Mouse (Mus musculus) limb, embryonic 14.5 days (tissue): ENCODE data around the gene Golgb1. TPM values are rescaled to one million over a fixed set of nuclear protein-coding genes. Genes with fewer than 3 reads are reported as not detected.

Experiments
- ATAC-seq: fragments of 200-750 bp; cut with Nextera tagmentation; 2 replicates; pipeline ENCODE4 v1.8.0; 2017; ENCODE audit warnings: low read depth, moderate number of reproducible peaks, moderate TSS enrichment; ENCODE audit not compliant: low FRiP score
- DNase-seq: peaks from one replicate; pipeline ENCODE4 v3.0.0-alpha.2; 2015; ENCODE audit warnings: low spot score
- H3K27ac ChIP-seq: fragments of 300-500 bp; sonication (generic); replicated peaks from 2 replicates; pipeline ENCODE4 v1.5.1; 2014; ENCODE audit warnings: low read depth, mild to moderate bottlenecking, low read length, moderate library complexity, mixed read lengths
- H3K27me3 ChIP-seq: fragments of 300-500 bp; sonication (generic); 2 replicates; pipeline ENCODE4 v1.6.1; 2014; ENCODE audit warnings: low read length, mixed read lengths; ENCODE audit not compliant: control insufficient read depth, insufficient read depth
- H3K36me3 ChIP-seq: fragments of 300-500 bp; sonication (generic); 2 replicates; pipeline ENCODE4 v1.6.1; 2014; ENCODE audit warnings: mild to moderate bottlenecking, low read length, moderate library complexity, mixed read lengths; ENCODE audit not compliant: control insufficient read depth, insufficient read depth
- H3K4me1 ChIP-seq: fragments of 300-500 bp; sonication (generic); 2 replicates; pipeline ENCODE4 v1.6.1; 2014; ENCODE audit warnings: antibody characterized with exemption, low read length, mixed read lengths; ENCODE audit not compliant: control insufficient read depth, insufficient read depth
- H3K4me2 ChIP-seq: fragments of 300-500 bp; sonication (generic); replicated peaks from 2 replicates; pipeline ENCODE4 v1.6.1; 2014; ENCODE audit warnings: low read depth, mild to moderate bottlenecking, low read length, moderate library complexity; ENCODE audit not compliant: severe bottlenecking
- H3K4me3 ChIP-seq: fragments of 300-500 bp; sonication (generic); replicated peaks from 2 replicates; pipeline ENCODE4 v1.5.1; 2014; ENCODE audit warnings: low read length
- H3K9ac ChIP-seq: fragments of 300-500 bp; sonication (generic); 2 replicates; pipeline ENCODE4 v1.6.1; 2014; ENCODE audit warnings: mild to moderate bottlenecking, low read depth, low read length, moderate library complexity; ENCODE audit not compliant: severe bottlenecking
- H3K9me3 ChIP-seq: fragments of 300-500 bp; sonication (generic); 2 replicates; pipeline ENCODE4 v1.6.1; 2016; ENCODE audit warnings: low read length; ENCODE audit not compliant: control insufficient read depth
- POLR2A ChIP-seq: fragments of 200-500 bp; IDR thresholded peaks from 2 replicates; pipeline ENCODE4 v1.8.0; 2012; ENCODE audit warnings: inconsistent platforms, mild to moderate bottlenecking, moderate library complexity, borderline replicate concordance; ENCODE audit not compliant: insufficient read depth, insufficient read length; ENCODE audit errors: extremely low read depth
- WGBS: fragments of 180-500 bp; shearing (Covaris S2); extraction: QIAGEN DNeasy Blood & Tissue Kit; methylation state at CpG from one replicate; pipeline ENCODE4 v1.1.7; 2014; 5-methylcytosine and 5-hydroxymethylcytosine counted together
- polyA plus RNA-seq, 2 experiments: library from polyadenylated mRNA; depleted of rRNA in 1 of 2; stranded (reverse) in 1 of 2; unstranded in 1 of 2; fragments of >200 nt; fragmentation: Nextera tagmentation in 1 of 2; extraction: Ambion mirVana in 1 of 2; gene quantifications; 2 replicates each; pipeline versions ENCODE4 v1.2.1 to v1.2.3; 2012 to 2014

Golgb1 gene
- polyA plus RNA-seq, 2 experiments, result 52.4 to 123 TPM

DNA sequence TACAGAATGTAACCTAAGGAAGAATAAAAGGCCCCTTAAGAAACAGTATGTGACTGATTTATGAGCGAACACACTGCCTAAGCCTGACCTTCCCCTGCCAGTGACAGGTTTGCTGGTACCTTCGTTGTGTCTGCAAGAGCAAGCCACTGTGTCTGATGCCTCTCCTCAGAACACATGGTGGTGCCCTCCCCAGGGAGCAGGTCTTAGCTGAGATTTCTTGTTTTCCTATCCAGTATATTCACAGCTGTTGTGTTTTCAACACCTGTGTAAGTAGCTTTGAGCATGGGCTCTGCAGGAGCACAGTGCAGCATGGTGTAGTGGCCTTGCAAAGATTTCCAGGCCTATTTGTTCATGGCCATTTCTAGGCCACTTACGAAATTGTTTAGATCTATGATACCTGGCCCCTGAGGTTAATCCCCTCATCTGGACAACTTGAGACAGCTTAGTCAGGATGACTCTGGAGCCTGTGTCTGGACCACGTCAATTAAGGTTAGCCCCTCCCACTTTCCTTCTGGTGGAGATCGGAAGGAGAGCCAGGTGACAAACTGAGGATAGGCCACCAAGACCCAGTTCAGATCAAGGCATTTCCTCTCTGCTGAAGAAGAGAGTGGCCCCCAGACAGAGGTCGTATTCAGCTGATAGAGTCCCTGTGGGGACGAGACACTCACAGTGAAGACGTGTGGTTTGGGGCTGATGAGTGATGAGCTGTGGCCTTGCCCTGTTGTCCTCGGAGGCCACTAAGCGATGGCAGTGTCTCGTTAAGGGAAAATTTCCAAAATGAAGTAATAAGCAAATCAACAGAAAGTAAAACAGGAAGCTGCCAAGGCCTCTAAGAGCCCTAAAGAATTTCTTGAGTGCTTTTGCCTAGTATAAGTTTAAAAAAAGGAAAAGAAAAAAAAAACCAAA lies 55.5 kb downstream of the Golgb1 start:
- H3K4me1 ChIP-seq, result peaks cover 6% of the 10 kb centered on the region; the same call in 1 of the 2 replicates
- no peak for DNase-seq
- no peak overlapping the region for H3K4me3 ChIP-seq
- H3K4me2 ChIP-seq, result no peak overlapping the region
- WGBS, result 58% methylated on average over 11 of the region's 11 CpGs
- no peaks in the 10 kb centered on the region for H3K9me3 ChIP-seq
- no peaks in the 10 kb centered on the region for H3K27me3 ChIP-seq
- TF ChIP-seq POLR2A, result no peak
- no peak overlapping the region for H3K27ac ChIP-seq
- peaks cover 73% of the 10 kb centered on the region for H3K36me3 ChIP-seq
- H3K9ac ChIP-seq, result no peak overlapping the region
- ATAC-seq, result no peak

DNA sequence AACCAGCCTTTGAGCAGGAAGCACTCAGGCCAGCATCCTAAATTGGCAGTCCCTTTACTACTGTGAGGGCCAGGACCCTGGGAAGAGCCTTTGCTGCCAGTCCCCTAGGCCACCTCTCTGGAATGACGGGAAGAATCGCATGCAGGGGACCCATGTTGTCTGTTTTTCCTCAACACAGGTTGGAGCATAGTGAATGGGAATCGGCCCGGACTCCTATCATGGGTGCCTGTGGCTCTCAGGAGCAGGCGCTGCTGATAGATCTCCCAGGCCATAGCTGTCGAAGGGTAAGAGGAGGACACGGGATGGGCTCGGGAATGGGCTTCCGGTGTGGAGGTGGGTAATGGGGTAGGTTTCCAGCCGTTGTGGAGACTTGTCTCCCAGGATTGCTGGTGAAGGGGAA lies 56.4 kb downstream of the Golgb1 start:
- Histone ChIP-seq H3K4me2 (no peak overlapping the region), H3K27ac (no peak overlapping the region), H3K4me1 (peaks cover 6% of the 10 kb centered on the region; the same call in 1 of the 2 replicates), H3K9ac (no peak overlapping the region), H3K36me3 (peaks cover 64% of the 10 kb centered on the region), H3K4me3 (no peak overlapping the region), H3K27me3 (no peaks in the 10 kb centered on the region), H3K9me3 (no peaks in the 10 kb centered on the region)
- ATAC-seq (no peak), DNase-seq (no peak)
- 83% methylated on average over 10 of the region's 10 CpGs for WGBS
- no peak for TF ChIP-seq POLR2A

DNA sequence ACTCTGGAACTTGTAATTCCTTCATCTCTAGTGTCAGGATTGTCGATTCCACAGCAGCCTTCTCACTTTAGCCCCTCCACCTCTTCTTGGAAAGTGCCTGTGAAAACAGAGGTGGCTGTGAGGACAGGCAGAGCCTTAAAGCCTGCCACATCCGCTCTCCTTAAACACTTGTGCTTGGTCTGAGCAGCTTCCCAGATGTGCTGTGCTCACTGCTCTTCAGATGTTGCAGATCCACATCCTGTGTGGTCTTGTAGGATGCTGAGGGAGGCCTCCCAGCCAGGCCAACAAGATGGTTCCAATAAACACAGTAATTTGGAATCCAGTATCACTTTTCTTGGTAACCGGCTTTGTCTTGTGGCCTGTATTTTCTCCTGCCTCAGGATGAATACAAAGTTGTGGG lies 57.0 kb downstream of the Golgb1 start:
- no peak overlapping the region for H3K9ac ChIP-seq
- H3K27ac ChIP-seq, result no peak overlapping the region
- TF ChIP-seq POLR2A, result no peak
- WGBS, result 49% methylated on average over 3 of the region's 3 CpGs
- H3K9me3 ChIP-seq, result no peaks in the 10 kb centered on the region
- H3K4me1 ChIP-seq, result peaks cover 6% of the 10 kb centered on the region; the same call in 1 of the 2 replicates
- H3K27me3 ChIP-seq, result no peaks in the 10 kb centered on the region
- DNase-seq (peak; percentile 20), ATAC-seq (peak; percentile 69)
- no peak overlapping the region for H3K4me3 ChIP-seq
- H3K36me3 ChIP-seq, result peaks cover 58% of the 10 kb centered on the region
- H3K4me2 ChIP-seq, result no peak overlapping the region

DNA sequence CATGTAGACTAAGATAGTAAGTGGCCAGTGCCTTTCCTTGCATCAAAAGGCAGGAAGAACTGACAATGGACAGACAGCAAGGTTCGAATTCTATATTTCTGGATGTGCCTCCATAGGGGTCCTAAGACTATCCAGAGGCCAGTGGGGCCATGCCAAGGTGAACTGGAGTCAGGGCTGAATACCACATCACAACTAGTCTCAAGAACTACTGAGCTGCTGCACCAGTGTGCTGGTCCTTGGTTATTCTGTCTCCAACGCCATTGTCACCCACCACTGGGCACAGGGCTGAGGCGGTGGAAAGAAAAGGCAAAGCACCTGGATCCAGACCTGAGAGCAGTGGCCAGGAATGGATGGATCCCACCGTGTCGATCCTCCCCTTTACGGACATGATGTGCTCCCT lies 57.6 kb downstream of the Golgb1 start:
- H3K9ac ChIP-seq, result no peak overlapping the region

DNA sequence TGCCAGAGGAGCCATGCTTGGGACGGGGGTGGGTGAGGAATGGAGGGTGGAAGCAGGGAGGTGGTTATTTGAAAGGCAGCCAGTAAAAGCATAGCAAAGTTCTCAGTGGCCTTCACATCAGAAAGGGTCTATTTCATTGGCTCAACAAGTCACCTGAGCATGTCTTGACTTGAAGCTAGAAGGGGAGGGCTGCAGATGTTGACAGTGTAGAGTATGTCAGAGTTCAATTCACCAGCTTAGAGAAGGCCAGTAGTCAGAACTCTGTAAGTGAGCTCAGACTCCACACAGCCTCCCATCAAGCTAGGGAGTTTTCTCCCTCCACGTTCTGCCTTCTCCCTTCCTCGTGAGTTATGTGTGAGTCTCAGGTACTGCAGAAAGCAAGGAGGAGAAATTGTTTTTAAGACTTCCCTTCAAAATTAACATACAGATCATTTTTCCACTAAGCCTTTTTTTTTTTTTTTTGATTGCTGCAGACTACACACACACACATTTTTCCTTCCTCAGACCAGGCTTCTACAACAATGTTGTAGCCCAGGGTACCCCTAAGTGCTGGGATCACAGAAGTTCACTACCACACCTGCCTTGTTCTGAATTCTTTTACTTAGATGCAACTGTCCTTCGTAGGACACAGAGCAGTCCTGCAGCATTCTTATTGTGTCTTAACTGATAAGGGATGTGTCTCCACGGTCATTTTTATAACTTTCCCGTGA lies 59.3 kb downstream of the Golgb1 start:
- WGBS, result 55% methylated on average over 6 of the region's 6 CpGs
- ATAC-seq, result peak; percentile 69
- H3K9me3 ChIP-seq, result no peaks in the 10 kb centered on the region
- H3K27ac ChIP-seq, result peak overlapping the region; percentile 35; the same call in 1 of the 2 replicates
- no peaks in the 10 kb centered on the region for H3K27me3 ChIP-seq
- H3K4me2 ChIP-seq, result no peak overlapping the region
- DNase-seq, result peak; percentile 33
- H3K4me3 ChIP-seq, result no peak overlapping the region
- H3K9ac ChIP-seq, result no peak overlapping the region
- peaks cover 35% of the 10 kb centered on the region for H3K36me3 ChIP-seq
- no peak for TF ChIP-seq POLR2A
- peaks cover 6% of the 10 kb centered on the region; the same call in 1 of the 2 replicates for H3K4me1 ChIP-seq

More for the DNA sequence above, 57.6 kb downstream of the Golgb1 start:
- DNase-seq, result no peak
- Histone ChIP-seq H3K4me3 (no peak overlapping the region), H3K27ac (no peak overlapping the region), H3K4me2 (no peak overlapping the region), H3K4me1 (peaks cover 6% of the 10 kb centered on the region; the same call in 1 of the 2 replicates), H3K9me3 (no peaks in the 10 kb centered on the region), H3K36me3 (peaks cover 53% of the 10 kb centered on the region), H3K27me3 (no peaks in the 10 kb centered on the region)
- 88% methylated on average over 6 of the region's 6 CpGs for WGBS
- no peak for ATAC-seq
- no peak for TF ChIP-seq POLR2A
